Mouse (Mus musculus) kidney, embryonic 16.5 days (tissue): ENCODE data around the gene Ern1. TPM values are rescaled to one million over a fixed set of nuclear protein-coding genes. Genes with fewer than 3 reads are reported as not detected.

Experiments
- ATAC-seq: fragments of 200-750 bp; cut with Nextera tagmentation; 2 replicates; pipeline ENCODE4 v1.8.0; 2017; ENCODE audit warnings: moderate TSS enrichment; ENCODE audit not compliant: low FRiP score, low TSS enrichment
- H3K27ac ChIP-seq: fragments of 300-500 bp; sonication (generic); 2 replicates; pipeline ENCODE4 v1.5.1; 2014; ENCODE audit warnings: low read length
- H3K27me3 ChIP-seq: fragments of 300-500 bp; sonication (generic); 2 replicates; pipeline ENCODE4 v1.6.1; 2014; ENCODE audit warnings: low read length, control low read depth, mixed read lengths; ENCODE audit not compliant: insufficient read depth
- H3K36me3 ChIP-seq: fragments of 300-500 bp; sonication (generic); 2 replicates; pipeline ENCODE4 v1.6.1; 2014; ENCODE audit warnings: low read length, control low read depth, mixed read lengths; ENCODE audit not compliant: insufficient read depth
- H3K4me1 ChIP-seq: fragments of 300-500 bp; sonication (generic); 2 replicates; pipeline ENCODE4 v1.6.1; 2014; ENCODE audit warnings: low read length, control low read depth, mixed read lengths; ENCODE audit not compliant: insufficient read depth
- H3K4me2 ChIP-seq: fragments of 300-500 bp; sonication (generic); replicated peaks from 2 replicates; pipeline ENCODE4 v1.6.1; 2014; ENCODE audit warnings: low read depth, low read length
- H3K4me3 ChIP-seq: fragments of 300-500 bp; sonication (generic); 2 replicates; pipeline ENCODE4 v1.5.1; 2014; ENCODE audit warnings: mild to moderate bottlenecking, low read length
- H3K9ac ChIP-seq: fragments of 300-500 bp; sonication (generic); replicated peaks from 2 replicates; pipeline ENCODE4 v1.6.1; 2014; ENCODE audit warnings: low read length
- H3K9me3 ChIP-seq: fragments of 300-500 bp; sonication (generic); 2 replicates; pipeline ENCODE4 v1.6.1; 2016; ENCODE audit warnings: low read length, control low read depth
- WGBS: fragments of 180-500 bp; shearing (Covaris S2); extraction: QIAGEN DNeasy Blood & Tissue Kit; methylation state at CpG from one replicate; pipeline ENCODE4 v1.1.7; 2014; 5-methylcytosine and 5-hydroxymethylcytosine counted together
- polyA plus RNA-seq: library from polyadenylated mRNA; unstranded; fragments of >200 nt; fragmentation: Nextera tagmentation; extraction: Ambion mirVana; gene quantifications from 2 replicates; pipeline ENCODE4 v1.2.1, GENCODE M21; 2015

Ern1 gene
- polyA plus RNA-seq, 1 experiment from 2014 or later = 5.4 TPM

- no peaks in the 10 kb centered on the region for H3K9me3 ChIP-seq
- H3K27ac ChIP-seq = no peak overlapping the region
- no peak overlapping the region for H3K9ac ChIP-seq
- H3K36me3 ChIP-seq = no peaks in the 10 kb centered on the region
- WGBS = 91% methylated on average over 2 of the region's 2 CpGs
- H3K4me3 ChIP-seq = no peak overlapping the region
- H3K4me1 ChIP-seq = no peaks in the 10 kb centered on the region
- H3K4me2 ChIP-seq = no peak overlapping the region
- no peaks in the 10 kb centered on the region for H3K27me3 ChIP-seq
- no peak for ATAC-seq
Observed at GRCm38 (mm10) chr11:106428556-106428955, 59.1 kb downstream of the Ern1 start.

- Histone ChIP-seq H3K9me3 (no peaks in the 10 kb centered on the region), H3K27me3 (no peaks in the 10 kb centered on the region), H3K4me3 (no peak overlapping the region), H3K36me3 (no peaks in the 10 kb centered on the region), H3K4me1 (no peaks in the 10 kb centered on the region), H3K9ac (no peak overlapping the region), H3K4me2 (no peak overlapping the region), H3K27ac (no peak overlapping the region)
- ATAC-seq = no peak
- WGBS = 82% methylated on average over 4 of the region's 4 CpGs
Observed at GRCm38 (mm10) chr11:106428106-106428505, 59.5 kb downstream of the Ern1 start.

- Histone ChIP-seq H3K9ac (no peak overlapping the region), H3K9me3 (no peaks in the 10 kb centered on the region), H3K36me3 (no peaks in the 10 kb centered on the region), H3K27ac (no peak overlapping the region), H3K4me3 (no peak overlapping the region), H3K4me2 (no peak overlapping the region), H3K4me1 (no peaks in the 10 kb centered on the region), H3K27me3 (no peaks in the 10 kb centered on the region)
- no peak for ATAC-seq
- WGBS = 88% methylated on average over 4 of the region's 4 CpGs
Observed at GRCm38 (mm10) chr11:106426447-106426846, 61.2 kb downstream of the Ern1 start.

- Histone ChIP-seq H3K4me2 (no peak overlapping the region), H3K27me3 (no peaks in the 10 kb centered on the region), H3K36me3 (no peaks in the 10 kb centered on the region), H3K4me1 (no peaks in the 10 kb centered on the region), H3K27ac (no peak overlapping the region), H3K9ac (no peak overlapping the region), H3K9me3 (no peaks in the 10 kb centered on the region), H3K4me3 (no peak overlapping the region)
- 92% methylated on average over 5 of the region's 5 CpGs for WGBS
- ATAC-seq = no peak
Observed at GRCm38 (mm10) chr11:106425201-106425600, 62.5 kb downstream of the Ern1 start.

GRCm38 (mm10) chr11:106419262-106420102 is 68.2 kb downstream of the Ern1 start:
- no peaks in the 10 kb centered on the region for H3K27me3 ChIP-seq
- no peak overlapping the region for H3K4me2 ChIP-seq
- no peaks in the 10 kb centered on the region for H3K4me1 ChIP-seq
- H3K27ac ChIP-seq = no peak overlapping the region
- no peak overlapping the region for H3K9ac ChIP-seq
- ATAC-seq = no peak
- 63% methylated on average over 9 of the region's 9 CpGs for WGBS
- no peak overlapping the region for H3K4me3 ChIP-seq
- H3K9me3 ChIP-seq = no peaks in the 10 kb centered on the region
- no peaks in the 10 kb centered on the region for H3K36me3 ChIP-seq

GRCm38 (mm10) chr11:106418622-106419196 is 68.9 kb downstream of the Ern1 start:
- no peak overlapping the region for H3K9ac ChIP-seq
- H3K9me3 ChIP-seq = no peaks in the 10 kb centered on the region
- H3K36me3 ChIP-seq = 0 out of 2 replicates have a peak, but pooled peaks cover 4% of the 10 kb centered on the region
- no peak overlapping the region for H3K4me3 ChIP-seq
- peak; percentile 69; the same call in 1 of the 2 replicates for ATAC-seq
- WGBS = 33% methylated on average over 4 of the region's 4 CpGs
- H3K4me2 ChIP-seq = no peak overlapping the region
- no peaks in the 10 kb centered on the region for H3K4me1 ChIP-seq
- H3K27me3 ChIP-seq = no peaks in the 10 kb centered on the region
- no peak overlapping the region for H3K27ac ChIP-seq

GRCm38 (mm10) chr11:106417860-106418259 is 69.8 kb downstream of the Ern1 start:
- H3K27ac ChIP-seq = no peak overlapping the region
- no peak overlapping the region for H3K4me3 ChIP-seq
- 92% methylated on average over 2 of the region's 2 CpGs for WGBS
- no peaks in the 10 kb centered on the region for H3K4me1 ChIP-seq
- no peak overlapping the region for H3K4me2 ChIP-seq
- no peak overlapping the region for H3K9ac ChIP-seq
- H3K9me3 ChIP-seq = no peaks in the 10 kb centered on the region
- ATAC-seq = no peak
- H3K27me3 ChIP-seq = no peaks in the 10 kb centered on the region
- 0 out of 2 replicates have a peak, but pooled peaks cover 4% of the 10 kb centered on the region for H3K36me3 ChIP-seq

GRCm38 (mm10) chr11:106416331-106416730 is 71.3 kb downstream of the Ern1 start:
- Histone ChIP-seq H3K27ac (no peak overlapping the region), H3K4me3 (no peak overlapping the region), H3K36me3 (0 out of 2 replicates have a peak, but pooled peaks cover 7% of the 10 kb centered on the region), H3K4me1 (no peaks in the 10 kb centered on the region), H3K9ac (no peak overlapping the region), H3K4me2 (no peak overlapping the region), H3K27me3 (no peaks in the 10 kb centered on the region), H3K9me3 (no peaks in the 10 kb centered on the region)
- no peak for ATAC-seq
- WGBS = 83% methylated on average over 3 of the region's 3 CpGs

- ATAC-seq = no peak
- Histone ChIP-seq H3K9me3 (no peaks in the 10 kb centered on the region), H3K4me3 (no peak overlapping the region), H3K4me1 (no peaks in the 10 kb centered on the region), H3K36me3 (0 out of 2 replicates have a peak, but pooled peaks cover 12% of the 10 kb centered on the region), H3K27me3 (no peaks in the 10 kb centered on the region), H3K4me2 (no peak overlapping the region), H3K9ac (no peak overlapping the region), H3K27ac (no peak overlapping the region)
- WGBS = 90% methylated on average over 3 of the region's 3 CpGs
Observed at GRCm38 (mm10) chr11:106412641-106413360, 74.9 kb downstream of the Ern1 start.
